Mouse (Mus musculus) embryonic facial prominence, embryonic 14.5 days (tissue): Measurements from ENCODE around the gene Adam22. TPM values are rescaled to one million over a fixed set of nuclear protein-coding genes. Genes with fewer than 3 reads are reported as not detected.
A peak's percentile ranks its signal among the peaks of the same experiment; 100 is the strongest.

Experiments used
- ATAC-seq: fragments of 200-750 bp; cut with Nextera tagmentation; 2 replicates; pipeline ENCODE4 v1.8.0; 2017; ENCODE audit warnings: low read depth, moderate number of reproducible peaks, moderate TSS enrichment
- DNase-seq: peaks from one replicate; pipeline ENCODE4 v3.0.0-alpha.2; 2015; ENCODE audit warnings: low spot score
- H3K27ac ChIP-seq: fragments of 300-500 bp; sonication (generic); replicated peaks from 2 replicates; pipeline ENCODE4 v1.5.1; 2014; ENCODE audit warnings: low read depth, mild to moderate bottlenecking, low read length, moderate library complexity
- H3K27me3 ChIP-seq: fragments of 300-500 bp; sonication (generic); replicated peaks from 2 replicates; pipeline ENCODE4 v1.6.1; 2014; ENCODE audit warnings: low read length; ENCODE audit not compliant: control insufficient read depth, insufficient read depth
- H3K36me3 ChIP-seq: fragments of 300-500 bp; sonication (generic); 2 replicates; pipeline ENCODE4 v1.6.1; 2014; ENCODE audit warnings: low read length, mixed read lengths; ENCODE audit not compliant: control insufficient read depth, insufficient read depth
- H3K4me1 ChIP-seq: fragments of 300-500 bp; sonication (generic); 2 replicates; pipeline ENCODE4 v1.6.1; 2014; ENCODE audit warnings: antibody characterized with exemption, low read length; ENCODE audit not compliant: control insufficient read depth, insufficient read depth
- H3K4me2 ChIP-seq: fragments of 300-500 bp; sonication (generic); 2 replicates; pipeline ENCODE4 v1.6.1; 2014; ENCODE audit warnings: low read depth, mild to moderate bottlenecking, low read length, moderate library complexity, mixed read lengths
- H3K4me3 ChIP-seq: fragments of 300-500 bp; sonication (generic); 2 replicates; pipeline ENCODE4 v1.5.1; 2014; ENCODE audit warnings: low read depth, mild to moderate bottlenecking, low read length
- H3K9ac ChIP-seq: fragments of 300-500 bp; sonication (generic); 2 replicates; pipeline ENCODE4 v1.6.1; 2014; ENCODE audit warnings: low read depth, mild to moderate bottlenecking, low read length, moderate library complexity, mixed read lengths
- H3K9me3 ChIP-seq: fragments of 300-500 bp; sonication (generic); 2 replicates; pipeline ENCODE4 v1.6.1; 2016; ENCODE audit warnings: low read length; ENCODE audit not compliant: control insufficient read depth
- WGBS: fragments of 180-500 bp; shearing (Covaris S2); extraction: QIAGEN DNeasy Blood & Tissue Kit; methylation state at CpG from one replicate; pipeline ENCODE4 v1.1.7; 2014; 5-methylcytosine and 5-hydroxymethylcytosine counted together
- polyA plus RNA-seq: library from polyadenylated mRNA; unstranded; fragments of >200 nt; fragmentation: Nextera tagmentation; extraction: Ambion mirVana; gene quantifications from 2 replicates; pipeline ENCODE4 v1.2.1, GENCODE M21; 2014

Adam22 gene
- polyA plus RNA-seq, 1 experiment from 2014 or later, result 14.8 TPM

DNA sequence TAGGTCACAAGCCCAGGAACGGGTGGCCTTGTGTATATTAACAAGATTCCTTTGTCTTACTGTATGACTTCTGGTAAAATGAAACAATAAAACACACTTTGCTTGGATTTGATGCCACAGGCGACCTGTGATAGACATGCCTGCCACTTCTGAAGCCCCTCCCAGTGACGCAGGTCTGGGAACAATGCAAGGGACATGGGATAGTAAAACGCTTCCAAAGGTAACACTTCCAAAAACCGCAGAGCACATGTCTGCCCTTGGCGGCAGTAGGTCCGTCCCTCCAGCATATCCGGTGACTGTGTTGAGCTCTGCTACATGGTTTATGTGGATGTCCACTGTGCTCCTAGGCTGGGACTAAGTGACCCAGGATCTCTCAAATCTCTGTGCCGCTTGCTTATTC, 294.6 kb downstream of the Adam22 start:
- H3K4me2 ChIP-seq, result no peak overlapping the region
- no peak overlapping the region for H3K27ac ChIP-seq
- no peaks in the 10 kb centered on the region for H3K27me3 ChIP-seq
- no peaks in the 10 kb centered on the region for H3K9me3 ChIP-seq
- H3K9ac ChIP-seq, result no peak overlapping the region
- DNase-seq (no peak), ATAC-seq (no peak)
- 91% methylated on average over 9 of the region's 9 CpGs for WGBS
- peaks cover 23% of the 10 kb centered on the region for H3K36me3 ChIP-seq
- H3K4me3 ChIP-seq, result no peak overlapping the region
- H3K4me1 ChIP-seq, result no peaks in the 10 kb centered on the region

DNA sequence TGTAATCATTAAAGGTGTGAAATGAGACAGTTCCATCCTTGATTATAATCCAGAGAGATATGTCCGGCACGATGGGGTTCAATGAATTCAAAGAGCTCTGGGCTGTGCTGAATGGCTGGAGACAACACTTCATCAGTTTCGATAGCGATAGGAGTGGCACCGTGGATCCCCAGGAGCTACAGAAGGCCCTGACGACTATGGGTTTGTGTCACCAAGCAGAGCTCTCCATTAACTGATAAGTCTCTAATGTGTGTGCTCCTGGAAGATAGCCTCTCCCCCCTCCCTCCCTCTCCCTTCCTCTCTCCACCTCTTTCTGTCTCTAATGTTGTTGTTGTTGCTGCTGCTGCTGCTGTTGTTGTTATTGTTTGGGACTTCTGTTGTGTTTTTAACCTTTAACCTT, 304.8 kb downstream of the Adam22 start:
- no peak overlapping the region for H3K4me3 ChIP-seq
- H3K27me3 ChIP-seq, result no peaks in the 10 kb centered on the region
- no peaks in the 10 kb centered on the region for H3K9me3 ChIP-seq
- no peak overlapping the region for H3K4me2 ChIP-seq
- no peak overlapping the region for H3K9ac ChIP-seq
- H3K4me1 ChIP-seq, result no peaks in the 10 kb centered on the region
- DNase-seq (no peak), ATAC-seq (no peak)
- no peak overlapping the region for H3K27ac ChIP-seq
- WGBS, result 74% methylated on average over 6 of the region's 6 CpGs
- peaks cover 91% of the 10 kb centered on the region for H3K36me3 ChIP-seq

DNA sequence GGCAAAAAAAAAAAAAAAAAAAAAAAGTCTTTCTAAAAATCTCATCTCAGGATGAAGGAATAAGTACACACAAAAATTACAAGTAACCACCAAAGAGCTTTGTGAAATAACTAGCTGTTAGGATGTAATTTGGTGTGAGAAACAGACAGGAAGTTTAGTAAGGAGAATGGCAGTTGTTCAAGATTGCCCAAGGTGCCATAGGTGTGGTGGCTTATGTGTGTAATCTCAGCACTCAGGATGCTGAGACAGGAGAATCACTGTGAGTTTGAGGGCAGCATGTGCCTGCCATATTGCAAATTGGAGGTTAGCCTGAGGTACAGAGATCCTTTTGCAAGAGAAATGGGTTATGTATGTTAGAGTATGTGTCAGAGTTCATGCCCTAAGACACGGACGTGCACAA, 305.5 kb downstream of the Adam22 start:
- Histone ChIP-seq H3K9me3 (no peaks in the 10 kb centered on the region), H3K4me2 (no peak overlapping the region), H3K27ac (no peak overlapping the region), H3K27me3 (no peaks in the 10 kb centered on the region), H3K9ac (no peak overlapping the region), H3K36me3 (peaks cover 85% of the 10 kb centered on the region), H3K4me1 (peaks cover 3% of the 10 kb centered on the region), H3K4me3 (no peak overlapping the region)
- DNase-seq (no peak), ATAC-seq (no peak)
- WGBS, result 87% methylated on average over 2 of the region's 2 CpGs

DNA sequence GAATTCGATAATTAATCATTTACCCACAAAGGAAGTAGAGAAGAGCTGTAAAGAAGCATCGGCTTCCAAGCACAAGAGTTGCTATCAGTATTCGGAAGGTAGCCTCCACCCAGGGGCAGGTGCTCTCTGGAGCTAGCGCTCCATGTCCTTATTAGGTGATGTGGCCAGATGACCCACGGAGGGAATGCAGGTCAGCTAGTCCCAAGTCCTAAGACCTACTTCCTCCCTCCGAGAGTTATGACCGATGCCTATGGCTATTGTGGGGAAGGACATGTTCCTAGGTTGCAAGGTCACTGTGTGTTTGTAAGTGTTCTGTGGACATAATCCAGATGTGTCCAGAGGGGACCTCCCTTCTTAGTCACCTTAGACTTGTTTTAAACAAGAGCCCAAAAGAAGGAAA, 309.9 kb downstream of the Adam22 start:
- DNase-seq (no peak), ATAC-seq (no peak)
- Histone ChIP-seq H3K36me3 (peaks cover 42% of the 10 kb centered on the region), H3K27ac (no peak overlapping the region), H3K9me3 (no peaks in the 10 kb centered on the region), H3K9ac (no peak overlapping the region), H3K4me1 (peaks cover 9% of the 10 kb centered on the region), H3K4me2 (no peak overlapping the region), H3K27me3 (no peaks in the 10 kb centered on the region), H3K4me3 (no peak overlapping the region)
- WGBS, result 94% methylated on average over 7 of the region's 7 CpGs

DNA sequence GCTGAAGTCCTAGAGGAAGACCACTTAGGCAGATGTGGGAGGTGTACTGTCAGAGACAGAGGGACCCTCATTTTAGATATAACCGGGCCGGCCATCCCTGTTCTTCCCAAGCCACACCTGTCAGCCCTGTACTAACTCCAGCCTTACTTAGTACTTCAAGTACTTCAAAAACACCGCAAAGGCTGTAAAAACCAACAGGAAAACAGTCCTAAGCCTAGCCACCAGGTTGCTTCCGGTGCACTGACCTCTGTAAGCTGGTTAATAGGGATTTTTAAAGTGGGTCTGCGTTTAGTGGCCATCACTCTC, 311.0 kb downstream of the Adam22 start:
- Histone ChIP-seq H3K9ac (peak overlapping the region; percentile 91), H3K9me3 (no peaks in the 10 kb centered on the region), H3K4me2 (peak overlapping the region; percentile 71), H3K4me3 (peak overlapping the region; percentile 78), H3K4me1 (peaks cover 9% of the 10 kb centered on the region), H3K36me3 (peaks cover 34% of the 10 kb centered on the region), H3K27me3 (no peaks in the 10 kb centered on the region), H3K27ac (no peak overlapping the region)
- DNase-seq (no peak), ATAC-seq (no peak)
- WGBS, result 46% methylated on average over 5 of the region's 5 CpGs

DNA sequence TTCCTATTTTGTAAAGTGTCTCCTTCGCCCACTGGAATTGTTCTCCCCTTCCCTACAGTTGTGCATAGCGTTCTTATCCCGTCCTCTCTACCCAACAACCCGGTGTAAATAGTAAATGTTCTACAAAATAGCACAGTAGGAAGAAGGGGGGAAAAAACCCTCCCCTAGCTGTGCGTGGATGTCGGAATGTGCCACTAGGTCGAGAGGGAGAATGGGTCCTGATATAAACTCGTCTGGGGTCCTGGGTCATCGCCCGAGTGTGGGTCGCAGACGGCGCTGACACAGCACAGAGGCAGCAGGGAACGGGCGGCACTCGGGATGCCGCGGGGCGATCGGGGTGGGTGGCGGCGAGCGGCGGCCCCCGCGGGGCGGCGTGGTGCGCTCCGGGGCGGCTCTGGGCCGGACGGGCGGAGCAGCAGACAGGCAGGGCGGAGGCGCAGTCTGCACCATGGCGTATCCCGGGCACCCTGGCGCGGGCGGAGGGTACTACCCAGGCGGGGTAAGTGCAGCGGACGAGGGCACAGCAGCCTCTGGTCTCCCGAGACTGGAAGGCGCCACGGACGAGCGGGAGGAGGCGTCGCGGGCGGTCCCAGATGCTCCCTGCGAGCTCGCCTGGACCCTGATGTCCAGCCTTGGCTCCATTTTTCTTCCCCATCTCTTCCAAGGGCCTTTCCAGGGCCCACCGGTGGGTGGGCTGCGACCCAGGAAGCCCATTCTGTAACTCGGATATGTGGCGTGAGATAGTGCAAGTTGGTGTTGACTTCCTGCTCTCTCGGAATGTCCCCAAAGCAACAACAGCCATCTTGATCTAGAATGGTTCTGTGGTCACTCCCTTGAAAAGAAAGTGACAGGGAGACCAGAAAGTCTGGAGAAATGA, 311.6 kb downstream of the Adam22 start:
- Histone ChIP-seq H3K27ac (peak overlapping the region; percentile 86), H3K9ac (peak overlapping the region; percentile 91), H3K4me3 (peak overlapping the region; percentile 78), H3K27me3 (no peaks in the 10 kb centered on the region), H3K4me2 (peak overlapping the region; percentile 71), H3K4me1 (peaks cover 9% of the 10 kb centered on the region), H3K36me3 (peaks cover 28% of the 10 kb centered on the region), H3K9me3 (no peaks in the 10 kb centered on the region)
- DNase-seq (peak; percentile 85), ATAC-seq (peak; percentile 99)
- WGBS, result under 1% methylated on average over 37 of the region's 60 CpGs

DNA sequence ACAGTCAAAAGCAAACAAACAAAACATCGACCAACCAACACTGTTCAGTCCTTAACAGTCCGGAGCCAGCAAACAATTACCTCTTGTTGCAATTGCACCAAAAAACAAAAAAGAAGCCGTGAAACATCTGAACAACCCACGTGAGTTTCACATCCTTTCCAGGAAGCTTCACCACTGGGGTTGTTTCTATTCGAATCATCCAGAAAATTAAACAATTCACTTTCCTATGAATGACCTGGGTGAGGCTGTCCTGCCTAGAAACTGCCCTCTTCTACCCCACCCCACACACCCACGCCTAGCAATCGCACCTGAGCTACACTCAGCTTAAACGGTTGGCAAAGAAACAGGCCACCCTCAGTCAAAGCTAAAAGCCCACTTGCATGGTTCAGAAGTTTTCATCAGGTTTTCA, 312.2 kb downstream of the Adam22 start:
- 36% methylated on average over 8 of the region's 8 CpGs for WGBS

DNA sequence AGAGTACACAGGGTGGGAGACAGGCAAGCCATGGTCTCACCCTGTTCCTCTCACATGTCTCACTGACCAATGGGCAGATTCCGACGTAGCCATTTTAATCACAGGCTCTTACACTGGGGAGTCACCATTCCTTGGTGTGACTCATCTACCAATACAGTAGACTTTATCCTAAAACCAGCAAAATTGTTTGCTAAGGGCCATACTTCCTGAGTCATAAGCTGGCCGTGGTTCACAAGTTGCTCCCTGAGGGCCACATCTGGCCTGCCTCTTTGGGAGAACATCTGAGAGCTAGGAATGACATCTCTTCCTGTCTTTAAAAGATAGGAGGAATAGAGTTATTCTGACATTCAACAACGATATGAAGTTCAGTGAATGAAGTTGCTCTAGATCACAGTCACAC, 314.1 kb downstream of the Adam22 start:
- Histone ChIP-seq H3K9me3 (no peaks in the 10 kb centered on the region), H3K4me3 (no peak overlapping the region), H3K4me1 (peaks cover 9% of the 10 kb centered on the region), H3K36me3 (peaks cover 5% of the 10 kb centered on the region; the same call in 1 of the 2 replicates), H3K4me2 (no peak overlapping the region), H3K27me3 (no peaks in the 10 kb centered on the region), H3K27ac (no peak overlapping the region), H3K9ac (no peak overlapping the region)
- DNase-seq (no peak), ATAC-seq (no peak)
- 91% methylated on average over 4 of the region's 4 CpGs for WGBS

More for the DNA sequence above, 312.2 kb downstream of the Adam22 start:
- H3K4me1 ChIP-seq, result peaks cover 9% of the 10 kb centered on the region
- H3K27ac ChIP-seq, result peak overlapping the region; percentile 86
- peaks cover 22% of the 10 kb centered on the region for H3K36me3 ChIP-seq
- H3K27me3 ChIP-seq, result no peaks in the 10 kb centered on the region
- no peak for DNase-seq
- H3K4me3 ChIP-seq, result peak overlapping the region; percentile 78
- peak overlapping the region; percentile 91 for H3K9ac ChIP-seq
- no peaks in the 10 kb centered on the region for H3K9me3 ChIP-seq
- H3K4me2 ChIP-seq, result peak overlapping the region; percentile 71
- ATAC-seq, result no peak

DNA sequence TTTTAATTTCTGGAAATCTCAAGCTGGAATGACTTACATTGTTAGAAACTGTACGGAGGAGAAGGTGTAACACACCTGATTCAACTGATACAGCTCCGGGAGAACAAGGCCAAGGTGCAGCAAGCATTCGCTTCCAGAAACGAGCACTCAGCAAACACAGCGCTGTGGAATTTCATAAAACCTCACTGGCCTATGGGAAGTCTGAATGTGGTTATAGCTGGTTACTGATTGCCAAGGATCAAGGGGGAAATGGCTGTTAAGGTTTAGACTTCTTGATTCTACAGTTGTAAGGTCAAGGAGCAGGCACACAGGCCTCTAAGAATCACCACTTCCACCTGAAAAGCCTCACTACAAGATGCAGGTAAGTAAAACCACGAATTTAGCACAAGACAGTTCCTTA, 322.1 kb downstream of the Adam22 start, which contains the start of gene Sri:
Gene Sri (plus strand): TSS at position 224 of the 400 bp plus-strand sequence.
- Histone ChIP-seq H3K36me3 (no peaks in the 10 kb centered on the region), H3K27me3 (no peaks in the 10 kb centered on the region), H3K4me3 (no peak within 1 kb of the TSS), H3K27ac (no peak within 1 kb of the TSS), H3K4me1 (no peaks in the 10 kb centered on the region), H3K9ac (no peak within 1 kb of the TSS), H3K9me3 (no peaks in the 10 kb centered on the region), H3K4me2 (no peak within 1 kb of the TSS)
- no peak for ATAC-seq
- no peak for DNase-seq
- WGBS, result 78% methylated on average over 6 of the region's 6 CpGs
